Mouse (Mus musculus): ENCODE data around the gene Mpv17l2. TPM values are rescaled to one million over a fixed set of nuclear protein-coding genes. Genes with fewer than 3 reads are reported as not detected.

Mpv17l2 gene
- polyA plus RNA-seq (2012; rRNA removed): 47.6 and 60.6 TPM in 2 replicates

DNA sequence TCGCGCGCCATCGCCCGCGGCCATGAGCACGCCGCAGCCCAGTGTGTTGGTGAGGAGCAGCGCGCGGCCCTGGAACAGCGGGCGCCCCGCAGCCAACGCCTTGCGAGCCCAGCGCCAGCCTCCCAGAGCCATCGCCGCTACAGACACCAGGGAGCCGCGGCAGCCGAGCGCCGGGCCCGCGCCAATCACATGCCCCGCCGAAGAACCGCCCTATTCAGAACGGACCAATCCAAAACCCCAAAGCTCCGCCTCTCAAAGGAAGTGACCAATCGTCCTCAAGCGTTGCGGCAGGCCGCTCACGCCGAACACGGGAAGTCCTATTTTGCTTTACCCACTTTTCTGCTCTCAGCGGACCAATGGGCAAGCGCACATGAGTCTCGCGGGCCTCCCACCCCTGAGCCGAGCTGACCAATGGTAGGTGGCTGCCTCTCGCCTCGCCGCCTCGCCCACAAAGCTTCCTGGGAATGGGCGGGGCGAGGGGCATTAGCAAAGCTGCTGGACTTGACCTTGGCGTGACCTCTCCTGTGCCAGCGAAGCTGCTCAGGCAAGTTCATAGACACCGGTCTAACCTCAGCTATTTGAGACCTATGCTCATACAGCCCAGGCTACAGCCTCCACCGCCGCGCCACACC, at the start of gene Mpv17l2:
Gene Mpv17l2, minus strand, starts transcription at position 172 of the 632 bp plus-strand sequence.
- DNase-seq (ENCODE audit: extremely low spot score in 1 of 2, low spot score in 1 of 2): peak; percentile 97 to 98

DNA sequence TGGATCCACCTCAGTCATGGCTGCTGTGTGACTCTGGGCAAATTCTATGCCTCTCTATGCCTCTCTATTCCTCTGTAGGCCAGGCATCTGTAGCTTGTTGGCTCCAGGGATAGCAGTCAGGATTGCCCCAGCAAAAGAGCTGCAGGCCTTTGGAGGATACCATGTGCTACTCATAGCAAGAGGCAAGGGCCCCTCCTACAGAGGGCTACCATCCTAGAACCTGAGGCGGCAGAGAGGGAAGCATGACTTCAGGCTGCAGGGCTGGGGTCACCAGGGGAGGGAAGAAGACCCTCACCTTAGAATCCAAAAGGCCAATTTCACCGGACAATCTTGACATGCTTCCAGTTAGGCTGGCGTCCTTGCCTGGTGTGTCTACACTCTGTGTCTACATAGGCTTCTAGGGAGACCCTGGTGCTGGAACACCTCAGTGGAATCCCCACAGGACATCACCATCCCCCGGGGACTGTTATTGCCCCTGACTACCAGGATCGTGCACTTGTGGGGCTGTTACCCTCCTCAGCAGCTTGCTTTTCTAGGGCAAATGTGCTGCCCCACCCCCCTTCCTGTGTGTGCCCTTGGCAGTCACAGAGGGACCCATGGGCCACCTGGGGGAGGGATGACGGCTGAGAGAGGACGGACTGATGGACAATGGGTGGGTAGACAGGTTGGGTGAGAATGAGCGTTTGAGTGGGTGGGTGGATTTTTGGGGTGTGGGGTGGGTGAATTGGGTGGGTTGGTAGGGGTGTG, 48.4 kb upstream of the Mpv17l2 start:
- DNase-seq (ENCODE audit: extremely low spot score in 1 of 2, low spot score in 1 of 2): no peak

DNA sequence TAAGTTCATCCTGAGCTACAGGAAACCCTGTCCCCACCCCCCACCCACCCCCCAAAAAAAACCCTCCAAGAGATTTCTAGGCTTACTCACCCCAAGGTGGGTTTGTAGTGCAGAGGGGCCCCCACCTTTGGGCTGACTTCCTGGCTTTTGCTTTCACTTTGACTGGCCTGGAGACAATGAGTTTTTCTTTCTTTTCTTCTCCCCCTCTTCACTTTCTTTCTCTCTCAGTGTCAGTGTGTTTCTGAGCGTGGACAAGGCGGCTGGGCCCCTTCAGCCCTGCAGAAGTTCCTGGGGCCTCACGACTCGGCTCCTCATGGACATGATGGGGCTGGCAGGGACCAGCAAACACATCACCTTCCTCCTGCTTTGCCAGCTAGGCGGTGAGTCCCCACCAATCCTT, 47.5 kb upstream of the Mpv17l2 start, which contains the start of gene Il12rb1:
Gene Il12rb1, plus strand, starts transcription at position 211 of the 400 bp plus-strand sequence.
- DNase-seq (ENCODE audit: extremely low spot score in 1 of 2, low spot score in 1 of 2): no peak

DNA sequence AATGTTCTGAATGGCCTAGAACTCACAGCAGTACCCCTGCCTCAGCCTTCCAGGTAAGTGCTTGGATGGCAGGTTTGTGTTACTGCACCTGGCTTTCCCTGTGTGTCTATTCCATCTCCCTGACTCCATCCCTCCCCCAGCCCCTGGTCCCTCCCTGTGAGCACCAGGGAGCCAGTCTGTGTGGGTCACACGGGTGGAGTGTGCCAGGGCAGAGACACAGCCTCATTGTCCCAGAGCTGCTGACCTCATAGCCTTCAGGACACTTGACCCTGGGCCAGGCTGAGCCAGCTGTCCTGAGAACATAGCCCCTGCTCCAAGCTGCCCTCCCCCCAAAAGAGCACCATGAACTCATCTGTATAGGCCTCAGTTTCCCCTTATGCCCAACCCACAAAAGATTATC, 46.6 kb upstream of the Mpv17l2 start:
- DNase-seq (ENCODE audit: extremely low spot score in 1 of 2, low spot score in 1 of 2): no peak

DNA sequence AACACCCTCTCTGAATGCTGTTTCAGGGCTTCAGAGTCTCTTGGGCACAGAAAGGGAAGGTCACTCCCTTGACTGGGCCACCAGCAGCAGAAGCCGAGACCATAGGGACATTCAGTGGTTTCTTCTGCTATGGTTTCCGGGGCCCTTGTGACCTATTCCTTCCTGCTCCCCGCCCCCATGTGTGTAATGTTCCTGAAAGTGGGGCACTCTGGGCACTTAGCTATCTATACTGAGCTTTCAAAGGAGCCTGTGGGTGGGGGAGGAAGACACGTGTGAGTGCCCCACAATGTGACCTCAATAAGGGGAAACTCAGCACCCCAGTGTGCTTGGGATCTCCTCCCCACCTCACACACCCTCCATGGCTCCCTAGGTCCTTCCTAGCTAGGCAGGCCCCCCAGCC, 45.8 kb upstream of the Mpv17l2 start:
- DNase-seq (ENCODE audit: extremely low spot score in 1 of 2, low spot score in 1 of 2): no peak

DNA sequence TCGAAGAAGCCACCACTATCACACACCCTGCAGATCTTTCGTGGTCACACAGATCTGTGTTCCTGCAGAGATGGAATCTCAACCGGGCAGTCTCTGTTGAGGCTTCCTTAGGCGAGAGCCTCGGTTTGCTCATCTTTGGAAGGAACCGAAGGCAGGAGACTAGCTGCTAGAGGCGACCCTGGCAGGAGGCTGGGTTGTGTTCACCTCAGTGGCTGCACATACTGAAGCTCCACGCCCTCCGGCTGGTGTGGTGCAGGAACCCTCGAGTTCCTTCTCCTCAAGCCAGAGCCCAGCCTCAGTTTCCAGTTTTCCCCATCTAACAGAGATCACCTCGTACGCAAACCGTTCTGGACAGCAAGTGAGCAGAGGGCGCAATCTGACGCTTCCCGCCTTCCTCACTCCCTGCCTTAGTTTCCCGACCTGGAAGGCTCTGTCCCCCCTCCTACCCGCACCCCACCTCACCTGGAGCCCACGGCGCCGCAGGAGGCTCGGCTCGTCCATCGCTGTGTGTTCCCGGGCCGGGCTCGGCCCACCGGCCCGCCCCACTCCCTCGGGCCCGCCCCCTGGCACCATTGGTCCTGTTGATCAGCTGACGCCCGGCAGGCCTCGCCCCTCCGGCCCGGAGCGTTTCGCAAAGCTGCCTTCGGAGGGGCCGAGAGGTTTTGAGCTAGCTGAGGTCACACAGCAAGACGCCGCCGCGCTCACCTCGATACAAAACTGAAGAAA, 43.9 kb upstream of the Mpv17l2 start, which contains the start of gene Mast3:
Gene Mast3, minus strand, starts transcription at position 574 of the 726 bp plus-strand sequence.
- DNase-seq (ENCODE audit: extremely low spot score in 1 of 2, low spot score in 1 of 2): peak in 1 of 2 experiments; percentile 85

DNA sequence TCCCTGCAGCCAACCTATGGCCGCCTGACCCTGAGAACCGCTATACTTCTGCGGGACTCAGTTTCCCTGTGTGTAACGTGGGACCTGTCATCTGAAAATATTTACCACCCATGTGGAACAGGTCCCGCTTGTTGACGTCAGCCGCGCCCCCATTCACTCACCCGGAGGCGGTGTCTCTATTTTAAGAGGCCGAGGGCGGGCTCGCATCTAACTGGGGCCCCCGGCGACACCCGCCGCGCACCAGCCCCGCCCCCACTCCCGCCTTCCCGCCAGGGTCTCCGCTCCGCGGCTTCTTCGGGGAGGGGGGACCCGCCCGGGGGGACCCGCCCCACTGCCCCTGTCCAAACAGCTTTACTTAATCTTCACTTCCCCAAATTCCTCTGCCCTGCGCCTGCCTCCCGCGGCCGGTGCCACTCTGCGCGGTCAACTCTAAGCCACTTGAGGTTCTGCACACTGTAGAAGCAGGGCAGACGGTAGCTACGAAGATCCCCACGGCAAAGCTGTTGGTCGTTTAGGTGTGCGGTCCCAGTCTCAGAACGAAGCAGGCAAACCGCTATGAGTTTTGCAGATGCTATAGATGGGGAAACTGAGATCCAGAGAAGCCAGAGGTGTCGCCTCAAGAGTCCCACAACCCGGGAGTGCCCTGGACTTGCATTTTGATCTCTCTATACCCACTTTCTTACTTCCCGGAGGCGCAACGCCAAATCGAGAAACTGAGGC, 43.2 kb upstream of the Mpv17l2 start:
- DNase-seq (ENCODE audit: extremely low spot score in 1 of 2, low spot score in 1 of 2): peak in 1 of 2 experiments; percentile 88

DNA sequence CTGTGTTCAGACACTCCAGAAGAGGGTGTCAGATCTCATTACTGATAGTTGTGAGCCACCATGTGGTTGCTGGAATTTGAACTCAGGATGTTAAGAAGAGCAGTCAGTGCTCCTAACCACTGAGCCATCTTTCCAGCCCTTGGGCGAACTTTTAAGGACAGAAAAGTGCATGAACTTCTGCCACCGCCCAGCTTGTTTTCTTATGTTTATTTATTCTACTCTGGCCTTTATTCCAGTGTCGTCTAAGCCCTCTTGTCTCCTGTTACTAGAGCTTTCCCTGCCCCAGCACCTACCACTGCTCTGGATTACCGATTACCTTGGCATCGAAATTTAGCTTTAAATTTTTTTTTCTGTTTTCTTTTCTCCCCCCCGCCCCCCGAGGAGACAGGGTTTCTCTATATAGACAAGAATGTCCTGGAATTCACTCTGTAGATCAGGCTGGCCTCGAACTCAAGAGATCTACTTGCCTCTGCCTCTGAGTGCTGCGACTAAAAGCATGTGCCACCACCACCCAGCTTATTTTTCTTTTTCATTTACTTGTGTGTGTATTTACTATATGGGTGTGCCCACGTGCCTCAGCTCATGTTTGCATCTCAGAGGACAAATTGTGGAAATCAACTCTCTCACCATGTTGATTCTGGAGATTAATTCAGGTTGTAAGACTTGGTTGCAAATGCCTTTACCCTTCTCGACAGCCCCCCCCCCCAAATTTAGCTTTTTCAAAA, 42.2 kb upstream of the Mpv17l2 start:
- no peak for DNase-seq (ENCODE audit: extremely low spot score in 1 of 2, low spot score in 1 of 2)

DNA sequence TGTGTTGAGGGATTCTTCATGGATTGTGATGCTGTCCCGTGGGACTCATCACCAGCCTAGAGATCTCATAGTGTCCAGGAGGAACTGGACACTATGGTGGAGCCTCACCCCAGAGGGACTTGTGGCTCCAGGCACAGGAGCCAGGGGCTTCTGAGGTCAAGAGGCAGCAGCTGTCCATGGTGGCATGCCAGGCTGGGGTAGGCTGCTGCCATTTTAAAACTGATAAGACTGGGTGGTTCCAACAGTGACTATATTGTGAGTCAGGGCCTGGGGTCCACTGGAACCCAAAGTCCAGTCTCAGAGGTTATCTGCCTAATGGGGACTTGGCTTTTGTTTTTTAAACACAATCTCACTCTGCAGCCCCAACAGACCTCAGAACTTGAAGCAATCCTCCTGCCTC, 41.1 kb upstream of the Mpv17l2 start:
- no peak for DNase-seq (ENCODE audit: extremely low spot score in 1 of 2, low spot score in 1 of 2)

DNA sequence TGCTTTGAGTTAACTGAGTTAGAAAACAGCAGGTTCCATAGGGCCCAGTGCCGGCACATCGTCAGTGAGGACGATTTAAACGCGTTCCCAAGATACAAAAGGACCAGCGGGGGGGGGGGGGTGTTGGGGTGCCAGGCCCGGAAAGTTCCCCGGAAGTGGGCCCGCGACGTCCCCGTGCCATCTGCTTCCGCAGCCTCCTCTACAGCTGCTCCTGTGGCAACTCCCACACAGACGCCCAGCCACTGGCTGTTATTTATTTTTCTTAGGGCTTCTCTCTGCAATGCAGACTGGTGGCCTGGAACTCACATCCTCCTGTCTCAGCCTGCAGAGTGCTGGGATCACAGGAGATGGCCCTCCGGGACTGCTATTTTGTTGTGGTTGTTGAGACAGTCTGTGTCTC, 40.4 kb upstream of the Mpv17l2 start:
- DNase-seq (ENCODE audit: extremely low spot score in 1 of 2, low spot score in 1 of 2): peak in 1 of 2 experiments; percentile 87

DNA sequence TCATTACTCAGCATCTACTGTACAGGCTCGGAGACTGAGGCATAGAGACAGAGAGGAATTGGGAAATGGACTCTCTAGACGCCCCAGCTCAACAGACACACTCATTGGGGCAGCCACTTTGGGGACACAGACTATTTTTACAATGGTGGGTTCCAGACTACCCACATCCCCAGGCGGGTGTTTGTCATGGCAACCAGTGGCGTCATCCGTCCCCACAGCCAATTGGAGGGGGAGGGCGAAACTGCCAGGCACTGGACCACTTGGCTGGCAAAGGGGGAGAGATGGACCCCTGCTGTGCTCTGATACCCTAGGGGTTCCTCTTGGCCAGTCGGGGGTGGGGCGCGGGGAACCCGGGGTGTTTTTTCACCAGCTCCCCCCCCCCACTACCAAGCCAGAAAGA, 39.9 kb upstream of the Mpv17l2 start:
- DNase-seq (ENCODE audit: extremely low spot score in 1 of 2, low spot score in 1 of 2): peak in 1 of 2 experiments; percentile 77

DNA sequence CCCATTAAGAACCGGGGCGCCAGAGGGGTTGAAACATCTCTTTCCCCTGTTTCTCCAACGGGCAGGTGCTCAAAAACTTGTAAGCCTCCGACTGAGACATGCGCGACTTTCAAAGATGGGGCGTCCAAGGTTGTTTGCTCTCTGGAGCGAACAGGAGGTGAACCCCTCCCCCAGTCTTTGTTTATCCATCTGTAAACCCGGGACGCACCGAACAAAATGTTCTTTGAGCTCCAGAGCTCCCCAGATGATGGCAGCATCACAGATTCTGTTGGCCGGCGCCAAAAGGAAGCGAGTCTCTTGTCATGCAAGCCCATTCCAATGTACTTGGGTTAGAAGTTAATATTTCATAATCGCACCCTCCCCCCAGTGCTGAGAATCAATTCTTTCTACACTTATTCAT, 37.5 kb upstream of the Mpv17l2 start:
- peak in 1 of 2 experiments; percentile 63 for DNase-seq (ENCODE audit: extremely low spot score in 1 of 2, low spot score in 1 of 2)

DNA sequence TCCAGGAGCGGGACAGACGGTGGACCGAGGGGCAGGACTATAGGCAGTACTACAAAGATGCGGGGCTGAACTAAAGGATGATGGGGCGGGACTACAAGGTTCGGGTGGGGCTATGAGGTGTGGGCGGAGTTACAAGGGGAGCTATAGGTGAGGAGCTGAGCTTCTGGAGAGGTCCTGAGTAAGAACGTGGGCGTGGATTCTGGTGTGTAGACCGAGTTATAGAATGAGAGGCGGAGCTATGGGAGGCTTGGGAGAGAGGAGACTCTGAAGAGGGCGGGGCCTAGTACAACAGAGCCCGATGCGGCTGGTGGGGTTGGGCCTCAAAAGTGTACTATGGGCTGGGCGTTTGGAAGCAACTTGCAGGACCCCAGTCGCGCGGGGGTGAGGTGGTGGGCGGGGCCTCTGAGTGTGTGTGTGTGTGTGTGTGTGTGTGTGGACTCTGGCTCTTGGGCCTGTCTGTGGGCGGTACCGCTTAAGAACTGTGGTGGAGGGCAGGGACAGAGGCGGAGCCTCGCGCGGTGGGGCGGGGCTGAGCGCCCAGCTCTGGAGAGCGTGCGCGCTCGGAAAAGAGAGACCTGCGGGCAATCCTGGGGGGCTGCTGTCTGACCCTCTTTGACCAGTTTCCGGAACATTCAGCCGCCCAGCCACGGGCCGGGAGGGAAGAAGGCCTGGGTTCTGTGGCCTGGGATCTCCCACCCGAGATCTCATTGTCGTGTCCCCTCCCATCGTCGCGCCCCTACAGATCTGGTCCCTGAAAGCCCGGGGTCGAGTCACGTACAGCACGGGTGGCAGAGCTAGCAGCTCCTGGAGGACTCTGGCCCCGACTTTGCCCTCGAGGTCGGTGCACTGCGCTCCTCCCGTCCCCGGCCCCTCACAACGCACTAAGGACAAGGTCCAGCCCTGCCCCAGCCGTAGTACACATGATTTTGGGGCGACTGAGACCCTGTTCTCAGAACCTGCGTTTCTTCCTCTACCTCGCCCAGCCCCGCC, 36.6 kb upstream of the Mpv17l2 start:
- peak; percentile 89 to 91 for DNase-seq (ENCODE audit: extremely low spot score in 1 of 2, low spot score in 1 of 2)

DNA sequence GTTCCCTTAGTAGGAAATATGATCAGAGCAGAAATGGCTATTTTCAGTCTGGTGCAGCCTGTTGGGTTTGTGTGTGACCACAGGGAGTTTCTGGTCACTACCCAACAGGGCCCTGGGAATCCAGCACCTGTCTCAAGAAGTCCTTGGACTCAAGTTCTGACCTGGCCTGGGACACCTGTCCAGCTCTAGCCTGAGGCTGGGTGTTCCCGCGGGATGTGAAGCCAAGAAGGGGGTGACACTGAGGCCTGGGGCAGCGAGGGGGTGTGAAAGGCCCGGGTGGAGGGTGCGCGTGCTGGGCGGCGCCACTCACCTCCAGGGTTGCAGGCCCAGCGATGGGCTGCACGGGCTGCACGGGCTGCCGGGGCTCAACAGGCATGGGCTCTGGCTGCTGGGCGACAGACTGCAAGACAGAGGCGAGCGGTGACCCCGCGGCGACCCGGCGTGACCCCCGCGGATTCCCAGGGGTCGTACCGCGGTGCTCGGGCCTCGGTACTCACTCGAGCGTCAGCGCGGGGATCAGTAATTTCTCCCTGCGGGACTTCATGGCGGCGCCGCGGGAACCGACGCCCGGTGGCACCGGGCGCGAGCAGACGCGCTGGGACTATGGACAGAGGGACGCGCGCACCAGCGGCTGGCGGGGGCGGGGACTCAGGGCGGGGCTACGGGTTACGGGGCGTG, 35.8 kb upstream of the Mpv17l2 start:
- DNase-seq (ENCODE audit: extremely low spot score in 1 of 2, low spot score in 1 of 2): no peak

DNA sequence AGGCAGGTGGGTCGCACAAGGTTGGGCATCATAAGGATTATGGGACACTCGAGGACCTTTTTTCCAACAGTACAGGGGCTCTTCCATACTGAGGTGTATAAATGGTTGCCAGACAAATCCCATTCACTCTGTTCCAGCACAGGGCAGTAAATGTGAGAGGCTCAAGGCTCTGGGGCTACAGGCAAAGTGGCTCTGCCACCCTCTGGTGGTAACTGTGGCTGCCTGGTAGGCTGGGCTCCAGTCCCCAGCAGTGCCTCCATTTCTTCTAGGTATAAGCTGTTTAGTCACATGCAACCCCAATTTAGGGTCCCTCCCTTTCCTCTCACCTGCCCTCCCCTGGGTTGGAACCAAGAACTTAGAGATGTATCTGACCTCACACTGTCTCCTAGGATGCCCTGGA, 34.6 kb upstream of the Mpv17l2 start:
- no peak for DNase-seq (ENCODE audit: extremely low spot score in 1 of 2, low spot score in 1 of 2)

DNA sequence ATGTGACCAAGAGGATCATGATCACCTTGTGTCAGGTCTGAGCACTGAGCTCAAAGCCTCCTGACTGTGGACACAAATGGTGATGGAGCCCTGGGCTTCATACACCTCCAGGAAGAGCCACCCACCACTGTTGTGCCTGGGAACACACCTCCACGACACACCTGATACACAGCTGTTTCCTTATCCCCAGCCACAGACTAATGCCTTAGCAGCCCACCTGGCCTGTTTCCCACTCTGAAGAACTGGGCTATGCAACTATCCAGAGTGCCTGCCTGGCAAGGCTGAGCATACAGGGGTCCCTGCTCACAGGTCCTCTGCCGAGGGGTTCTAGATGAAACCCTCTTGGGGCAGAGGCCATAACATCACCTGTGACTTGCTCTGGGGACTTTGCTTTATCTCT, 33.5 kb upstream of the Mpv17l2 start:
- DNase-seq (ENCODE audit: extremely low spot score in 1 of 2, low spot score in 1 of 2): no peak

DNA sequence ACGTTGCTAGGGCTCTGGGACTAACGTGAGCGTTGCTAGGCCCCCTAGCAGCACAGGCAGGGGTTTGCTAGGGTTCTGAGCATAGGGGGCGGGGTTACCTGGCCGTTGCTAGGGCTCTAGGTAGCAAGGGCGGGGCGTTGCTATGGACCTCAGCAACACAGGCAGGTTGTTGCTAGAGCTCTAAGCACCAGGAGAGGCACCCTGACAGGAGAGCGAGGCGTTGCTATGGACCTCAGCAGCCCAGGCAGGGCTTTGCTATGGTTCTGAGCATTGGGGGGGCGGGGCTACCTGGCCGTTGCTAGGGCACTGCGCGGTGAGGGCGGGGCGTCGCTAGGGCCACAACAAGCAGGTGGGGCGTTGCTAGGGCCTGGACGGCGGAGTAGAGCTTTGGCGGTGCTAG, 32.0 kb upstream of the Mpv17l2 start:
- no peak for DNase-seq (ENCODE audit: extremely low spot score in 1 of 2, low spot score in 1 of 2)

DNA sequence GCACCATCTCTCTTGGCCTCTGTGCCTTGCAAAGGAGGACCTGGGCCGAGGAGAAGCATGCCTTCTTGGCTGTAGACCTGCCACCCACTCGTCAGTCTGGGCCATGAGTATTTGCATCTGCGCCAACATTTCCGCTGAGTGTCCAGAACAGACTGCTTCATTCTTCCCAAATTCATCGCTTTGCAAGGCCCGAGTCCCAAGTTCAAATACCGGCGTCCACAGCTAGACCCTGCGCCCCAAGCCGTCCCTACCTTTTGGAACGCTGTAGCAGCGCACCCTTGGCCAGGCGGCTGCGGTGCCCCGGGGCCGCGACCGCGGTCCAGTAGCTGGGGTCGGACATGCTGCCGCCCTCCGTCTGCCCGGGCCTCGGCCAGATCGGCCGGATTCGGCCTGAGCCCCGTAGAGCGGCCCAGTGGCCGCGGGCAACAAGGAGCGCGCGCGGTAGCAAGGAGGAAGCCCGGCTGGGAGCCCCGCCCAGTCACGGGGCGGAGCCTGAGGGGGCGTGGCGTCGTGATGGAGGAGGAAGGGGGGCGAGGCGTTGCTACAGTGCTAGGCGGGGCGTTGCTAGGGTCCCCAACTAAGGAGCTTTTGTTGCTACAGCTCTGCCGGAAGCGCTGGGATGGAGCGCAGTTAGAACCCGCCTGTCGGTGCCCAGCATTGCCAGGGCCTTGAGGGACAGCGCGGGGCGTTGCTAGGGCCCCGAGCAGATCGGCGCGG, 31.4 kb upstream of the Mpv17l2 start:
- peak; percentile 92 to 97 for DNase-seq (ENCODE audit: extremely low spot score in 1 of 2, low spot score in 1 of 2)
